In the genomic region with DNA sequence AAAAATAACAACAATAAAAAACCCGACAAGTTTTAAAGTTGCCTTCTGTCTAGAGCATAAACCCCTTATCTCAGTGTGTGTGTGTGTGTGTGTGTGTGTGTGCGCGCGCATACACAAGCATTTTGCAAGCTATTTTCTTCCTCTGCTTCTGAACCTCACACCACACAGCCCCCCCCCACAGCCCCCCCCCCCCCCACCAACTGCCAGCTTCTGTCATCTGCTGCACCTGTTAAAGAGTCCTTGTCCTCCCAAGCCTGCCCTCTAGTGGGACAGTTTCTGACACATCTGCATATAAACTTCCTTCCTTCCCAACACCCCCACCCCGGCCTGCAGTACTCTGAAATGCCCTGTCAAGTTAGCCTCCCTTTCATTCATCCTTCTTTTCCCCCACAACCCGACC, we compare ENCODE assay signal across 10 mouse cellular contexts. TPM values are rescaled to one million over a fixed set of nuclear protein-coding genes. Genes with fewer than 3 reads are reported as not detected.
DNase-seq lines count a peak whose midpoint lies in the region; ATAC-seq lines count a peak whose summit lies in the region.
"Had no signal": no experiment of that assay in that cellular context is flagged by ENCODE, and none has a peak within 500 bp of the region (broad histone marks: within the 10 kb centered on the region; RNA-seq: fewer than 3 reads in every experiment).

No protein-coding gene starts in this region.

- H3K9ac ChIP-seq in hindbrain, embryonic 14.5 days = no peak overlapping the region
- H3K9ac ChIP-seq in liver, embryonic 16.5 days (ENCODE audit: low read depth, low read length) = no peak overlapping the region
- H3K9ac ChIP-seq in forebrain, embryonic 11.5 days (ENCODE audit: low read length) = no peak overlapping the region
- H3K9ac ChIP-seq: neural tube, embryonic 12.5 days had no signal

- H3K4me3 ChIP-seq in hindbrain, embryonic 14.5 days (replicated peaks; ENCODE audit: low read length) = no peak overlapping the region
- no peak overlapping the region for H3K4me3 ChIP-seq in liver, embryonic 16.5 days (ENCODE audit: low read depth, low read length)
- no peak overlapping the region for H3K4me3 ChIP-seq in forebrain, embryonic 11.5 days (ENCODE audit: low read depth, low read length)
- H3K4me3 ChIP-seq: neural tube, embryonic 12.5 days had no signal

- H3K4me2 ChIP-seq in hindbrain, embryonic 14.5 days (replicated peaks) = no peak overlapping the region
- H3K4me2 ChIP-seq in liver, embryonic 16.5 days (ENCODE audit: low read depth, low read length) = no peak overlapping the region
- H3K4me2 ChIP-seq in forebrain, embryonic 11.5 days (ENCODE audit: low read depth, low read length, severe bottlenecking) = no peak overlapping the region
- H3K4me2 ChIP-seq: neural tube, embryonic 12.5 days had no signal

- no peak overlapping the region for H3K27ac ChIP-seq in hindbrain, embryonic 14.5 days
- H3K27ac ChIP-seq in liver, embryonic 16.5 days (ENCODE audit: low read length) = 0 out of 2 replicates have a peak overlapping the region, but pooled peaks have one; percentile 19
- no peak overlapping the region for H3K27ac ChIP-seq in forebrain, embryonic 11.5 days (ENCODE audit: low read depth, low read length)
- H3K27ac ChIP-seq: neural tube, embryonic 12.5 days had no signal

- no peaks in the 10 kb centered on the region for H3K36me3 ChIP-seq in hindbrain, embryonic 14.5 days (replicated peaks; ENCODE audit: control insufficient read depth, insufficient read depth)
- H3K36me3 ChIP-seq in liver, embryonic 16.5 days (ENCODE audit: control insufficient read depth, insufficient read depth) = no peaks in the 10 kb centered on the region
- no peaks in the 10 kb centered on the region for H3K36me3 ChIP-seq in forebrain, embryonic 11.5 days (ENCODE audit: control insufficient read depth, insufficient read depth, low read length)
- H3K36me3 ChIP-seq: neural tube, embryonic 12.5 days had no signal

- peak; percentile 29 for DNase-seq in embryo, embryonic 10 days (ENCODE audit: low spot score)
- DNase-seq in embryo, embryonic 9.5 days (ENCODE audit: extremely low spot score) = no peak
- peak; percentile 45 for DNase-seq in urinary bladder, postnatal 14 days (ENCODE audit: low spot score)
- no peak for DNase-seq in urinary bladder, adult 18-20 months (ENCODE audit: low spot score in 2 of 2)
- no peak for DNase-seq in hindbrain, embryonic 14.5 days (ENCODE audit: low spot score)
- DNase-seq in spleen, adult 12 weeks (ENCODE audit: low spot score) = peak; percentile 31
- no peak for DNase-seq in forebrain, embryonic 11.5 days (ENCODE audit: low spot score)

- H3K9me3 ChIP-seq in hindbrain, embryonic 14.5 days (ENCODE audit: control insufficient read depth, low read length) = no peaks in the 10 kb centered on the region
- H3K9me3 ChIP-seq in liver, embryonic 16.5 days (replicated peaks; ENCODE audit: control insufficient read depth, low read length) = no peaks in the 10 kb centered on the region
- no peaks in the 10 kb centered on the region for H3K9me3 ChIP-seq in forebrain, embryonic 11.5 days (ENCODE audit: control insufficient read depth, low read length)
- H3K9me3 ChIP-seq: neural tube, embryonic 12.5 days had no signal

- ATAC-seq in hindbrain, embryonic 14.5 days (ENCODE audit: low FRiP score) = peak; percentile 11; the same call in 1 of the 2 replicates
- no peak for ATAC-seq in liver, embryonic 16.5 days (ENCODE audit: low read depth)
- no peak for ATAC-seq in forebrain, embryonic 11.5 days (replicated peaks; ENCODE audit: low FRiP score)
- ATAC-seq: Patski had no signal

- H3K27me3 ChIP-seq in hindbrain, embryonic 14.5 days (ENCODE audit: control insufficient read depth, insufficient read depth, low read length) = no peaks in the 10 kb centered on the region
- H3K27me3 ChIP-seq in liver, embryonic 16.5 days (ENCODE audit: control insufficient read depth, insufficient read depth, low read depth, low read length) = no peaks in the 10 kb centered on the region; the same call in 1 of the 2 replicates
- H3K27me3 ChIP-seq in forebrain, embryonic 11.5 days (ENCODE audit: control insufficient read depth, insufficient read depth, low read length) = no peaks in the 10 kb centered on the region
- H3K27me3 ChIP-seq: neural tube, embryonic 12.5 days; Patski had no signal

- WGBS in hindbrain, embryonic 14.5 days = 67% methylated on average over 6 of the region's 6 CpGs
- WGBS in liver, embryonic 16.5 days (ENCODE audit: insufficient replicate concordance) = 21% methylated on average over 6 of the region's 6 CpGs
- WGBS in forebrain, embryonic 11.5 days = 64% methylated on average over 6 of the region's 6 CpGs

- no peaks in the 10 kb centered on the region for H3K4me1 ChIP-seq in hindbrain, embryonic 14.5 days (replicated peaks; ENCODE audit: control insufficient read depth, insufficient read depth, low read length)
- H3K4me1 ChIP-seq in liver, embryonic 16.5 days (ENCODE audit: control insufficient read depth, low read depth, low read length) = peaks cover 6% of the 10 kb centered on the region; the same call in 1 of the 2 replicates
- H3K4me1 ChIP-seq in forebrain, embryonic 11.5 days (replicated peaks; ENCODE audit: control insufficient read depth, insufficient read depth, low read length) = 0 out of 2 replicates have a peak, but pooled peaks cover 2% of the 10 kb centered on the region

RNA-seq across cellular contexts. Expression of a gene that starts 4.5 kb away (rescaled TPM):
- polyA plus RNA-seq in hindbrain, embryonic 14.5 days (2014; fragmentation: Nextera tagmentation; extraction: Ambion mirVana) = 403 and 442 TPM in 2 replicates
- polyA plus RNA-seq in liver, embryonic 16.5 days (2015; fragmentation: Nextera tagmentation; extraction: Ambion mirVana) = 163 and 178 TPM in 2 replicates
- 425 and 448 TPM in 2 replicates for polyA plus RNA-seq in forebrain, embryonic 11.5 days (2014; fragmentation: Nextera tagmentation; extraction: Ambion mirVana)

Comparison
In these comparisons a context has a peak if more than half of its experiments do, and no peak if none do; other contexts are left out.
1. DNase-seq: peak in embryo, embryonic 10 days (single experiment), urinary bladder, postnatal 14 days (single experiment) and spleen, adult 12 weeks (single experiment); none in embryo, embryonic 9.5 days (single experiment), urinary bladder, adult 18-20 months (0 of 2), hindbrain, embryonic 14.5 days (single experiment) and forebrain, embryonic 11.5 days (single experiment).